Mouse (Mus musculus): Measurements from ENCODE around the gene Olfr849.

Olfr849 gene

DNA sequence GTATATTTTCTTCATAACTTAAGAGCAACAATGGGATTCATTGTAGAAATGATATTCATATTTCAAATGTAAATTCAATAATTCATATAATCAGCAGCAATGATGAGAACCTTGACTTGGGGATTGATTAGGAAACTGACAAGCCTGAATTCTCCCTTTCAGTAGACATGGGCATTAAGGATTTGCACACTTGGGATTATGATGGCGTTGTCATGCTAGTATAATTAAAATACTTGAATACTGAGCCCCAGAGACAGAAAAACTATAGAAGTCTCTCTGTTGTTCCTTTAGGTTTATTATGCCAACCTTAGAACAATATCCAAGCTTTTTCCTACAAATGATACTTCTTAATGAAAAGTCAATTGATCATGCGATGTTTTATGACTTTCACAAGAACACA is at the start of gene Olfr849:
Olfr849 (plus strand) TSS at position 301 of the 400 bp plus-strand sequence.
- no peak for DNase-seq (ENCODE audit: low read depth in 2 of 2, low spot score in 2 of 2)

DNA sequence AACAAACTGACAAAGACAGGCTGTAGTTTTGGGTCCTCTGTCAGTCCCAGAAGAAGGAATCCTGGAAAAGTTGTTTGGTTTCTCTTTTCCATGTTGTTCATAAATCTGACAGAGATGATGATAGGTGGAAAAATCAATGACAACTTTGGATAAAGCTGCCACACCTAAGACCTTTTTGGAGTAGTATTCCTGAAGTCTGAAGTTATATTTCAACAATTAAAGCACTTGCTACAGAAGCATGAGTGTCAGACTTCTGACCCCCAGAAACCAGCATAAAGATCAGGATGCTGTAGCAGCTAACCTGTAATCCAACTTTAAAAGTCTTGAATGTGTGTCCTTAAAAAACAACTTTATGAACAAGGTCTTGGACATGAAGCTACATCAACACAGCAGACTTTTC is 38.1 kb downstream of the Olfr849 start, which contains the start of gene Olfr850:
Olfr850 (minus strand) TSS at position 101 of the 400 bp plus-strand sequence.
- no peak for DNase-seq (ENCODE audit: low read depth in 2 of 2, low spot score in 2 of 2)

DNA sequence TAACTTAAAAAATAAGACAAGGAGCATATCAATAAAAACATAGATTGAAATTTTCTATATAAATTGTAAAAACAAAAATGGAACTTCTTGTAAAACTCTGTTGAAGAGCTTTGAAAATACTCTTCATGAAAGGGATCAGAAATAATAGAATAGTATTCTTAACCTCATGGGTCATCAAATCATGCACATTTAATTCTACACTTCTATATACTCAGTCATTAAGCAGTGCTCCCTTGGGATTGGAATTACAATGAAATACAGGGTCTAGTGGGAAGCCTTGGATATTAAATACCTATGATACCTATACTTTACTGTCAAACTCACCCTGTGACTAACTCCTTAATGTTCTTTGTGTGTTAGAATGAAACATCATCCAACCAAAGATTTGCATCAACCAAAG is 52.9 kb downstream of the Olfr849 start, which contains the start of gene Olfr851:
Olfr851 (plus strand) TSS at position 301 of the 400 bp plus-strand sequence.
- DNase-seq (ENCODE audit: low read depth in 2 of 2, low spot score in 2 of 2), result no peak

Measured in CD8-positive naive resting alpha-beta T cell, adult 2 months (primary cell).